Mouse (Mus musculus) heart, embryonic 16.5 days (tissue): ENCODE measurements around the gene Ttc3. TPM values are rescaled to one million over a fixed set of nuclear protein-coding genes. Genes with fewer than 3 reads are reported as not detected.
A peak's percentile ranks its signal among the peaks of the same experiment; 100 is the strongest.

ENCODE experiments used
- ATAC-seq: fragments of 200-750 bp; cut with Nextera tagmentation; replicated peaks from 2 replicates; pipeline ENCODE4 v1.8.0; 2017; ENCODE audit warnings: moderate number of reproducible peaks; ENCODE audit not compliant: insufficient read depth, low FRiP score; ENCODE audit errors: extremely low read depth
- H3K27ac ChIP-seq: fragments of 300-500 bp; sonication (generic); 2 replicates; pipeline ENCODE4 v1.5.1; 2014; ENCODE audit warnings: mild to moderate bottlenecking, low read length, control low read depth, moderate library complexity
- H3K27me3 ChIP-seq: fragments of 300-500 bp; sonication (generic); 2 replicates; pipeline ENCODE4 v1.6.1; 2014; ENCODE audit warnings: low read length, mixed read lengths; ENCODE audit not compliant: control insufficient read depth, insufficient read depth
- H3K36me3 ChIP-seq: fragments of 300-500 bp; sonication (generic); 2 replicates; pipeline ENCODE4 v1.6.1; 2014; ENCODE audit not compliant: control insufficient read depth, insufficient read depth
- H3K4me1 ChIP-seq: fragments of 300-500 bp; sonication (generic); 2 replicates; pipeline ENCODE4 v1.6.1; 2014; ENCODE audit warnings: low read length, mixed read lengths; ENCODE audit not compliant: control insufficient read depth, insufficient read depth
- H3K4me2 ChIP-seq: fragments of 300-500 bp; sonication (generic); 2 replicates; pipeline ENCODE4 v1.6.1; 2014; ENCODE audit warnings: low read depth, mild to moderate bottlenecking, control low read depth, low read length
- H3K4me3 ChIP-seq: fragments of 300-500 bp; sonication (generic); 2 replicates; pipeline ENCODE4 v1.5.1; 2014; ENCODE audit warnings: mild to moderate bottlenecking, control low read depth, low read length
- H3K9ac ChIP-seq: fragments of 300-500 bp; sonication (generic); 2 replicates; pipeline ENCODE4 v1.6.1; 2014; ENCODE audit warnings: low read length, control low read depth
- H3K9me3 ChIP-seq: fragments of 300-500 bp; sonication (generic); replicated peaks from 2 replicates; pipeline ENCODE4 v1.6.1; 2016; ENCODE audit warnings: low read length; ENCODE audit not compliant: control insufficient read depth
- WGBS: fragments of 180-500 bp; shearing (Covaris S2); extraction: QIAGEN DNeasy Blood & Tissue Kit; methylation state at CpG from one replicate; pipeline ENCODE4 v1.1.7; 2014; 5-methylcytosine and 5-hydroxymethylcytosine counted together
- polyA plus RNA-seq: library from polyadenylated mRNA; unstranded; fragments of >200 nt; fragmentation: Nextera tagmentation; extraction: Ambion mirVana; gene quantifications from 2 replicates; pipeline ENCODE4 v1.2.1, GENCODE M21; 2015

Gene Ttc3
- polyA plus RNA-seq, 1 experiment from 2014 or later = 148 TPM

DNA sequence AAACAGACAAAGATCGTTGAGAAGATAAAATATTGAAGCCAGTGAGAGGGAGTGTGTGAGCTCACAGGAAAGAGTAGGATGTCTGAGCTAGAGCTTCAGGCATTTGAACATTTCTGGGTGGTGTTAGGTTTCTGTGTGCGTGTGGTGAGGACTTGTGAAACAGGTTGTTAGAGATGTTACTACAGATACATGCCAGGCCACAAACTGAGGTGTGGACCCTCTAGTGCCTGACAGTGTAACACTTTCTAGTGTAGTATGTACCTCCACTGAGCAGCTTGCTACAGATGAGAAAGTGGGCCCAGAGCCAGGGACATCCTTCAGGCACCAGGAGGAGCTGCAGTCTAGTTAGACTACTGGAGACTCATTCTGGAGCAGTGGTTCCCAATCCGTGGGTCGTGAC lies 31.8 kb downstream of the Ttc3 start:
- no peaks in the 10 kb centered on the region for H3K27me3 ChIP-seq
- H3K9me3 ChIP-seq = no peaks in the 10 kb centered on the region
- WGBS = 70% methylated on average over 4 of the region's 4 CpGs
- no peak overlapping the region for H3K4me2 ChIP-seq
- no peak overlapping the region for H3K27ac ChIP-seq
- peaks cover 16% of the 10 kb centered on the region for H3K4me1 ChIP-seq
- no peak overlapping the region for H3K9ac ChIP-seq
- no peak overlapping the region for H3K4me3 ChIP-seq
- ATAC-seq = 0 out of 2 replicates have a peak, but pooled peaks have one; percentile 21
- H3K36me3 ChIP-seq = peaks cover 13% of the 10 kb centered on the region

DNA sequence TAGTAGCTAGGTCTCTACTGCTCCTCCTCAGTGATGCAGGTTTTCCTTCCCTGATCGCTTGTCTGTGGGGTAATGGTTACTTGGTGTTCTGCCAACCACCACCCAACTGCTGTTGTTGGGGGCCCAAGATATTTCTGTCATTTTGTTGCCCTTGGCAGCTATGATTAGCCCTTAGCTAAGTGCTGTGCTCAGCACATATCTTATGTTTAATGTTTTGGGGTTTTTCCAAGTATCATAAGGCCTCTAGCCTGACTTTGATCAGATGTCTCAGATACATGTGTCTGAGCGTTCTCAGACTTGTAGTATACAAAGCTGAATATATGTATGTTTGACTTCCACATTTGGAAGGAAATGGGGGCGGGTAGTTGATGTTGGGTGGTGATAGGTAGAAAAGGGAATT lies 40.9 kb downstream of the Ttc3 start:
- Histone ChIP-seq H3K27me3 (no peaks in the 10 kb centered on the region), H3K36me3 (peaks cover 9% of the 10 kb centered on the region), H3K9ac (no peak overlapping the region), H3K4me1 (peaks cover 12% of the 10 kb centered on the region), H3K4me2 (0 out of 2 replicates have a peak overlapping the region, but pooled peaks have one; percentile 10), H3K9me3 (no peaks in the 10 kb centered on the region), H3K4me3 (no peak overlapping the region), H3K27ac (peak overlapping the region; percentile 51)
- peak; percentile 73 for ATAC-seq
- WGBS = 48% methylated on average over 3 of the region's 3 CpGs

DNA sequence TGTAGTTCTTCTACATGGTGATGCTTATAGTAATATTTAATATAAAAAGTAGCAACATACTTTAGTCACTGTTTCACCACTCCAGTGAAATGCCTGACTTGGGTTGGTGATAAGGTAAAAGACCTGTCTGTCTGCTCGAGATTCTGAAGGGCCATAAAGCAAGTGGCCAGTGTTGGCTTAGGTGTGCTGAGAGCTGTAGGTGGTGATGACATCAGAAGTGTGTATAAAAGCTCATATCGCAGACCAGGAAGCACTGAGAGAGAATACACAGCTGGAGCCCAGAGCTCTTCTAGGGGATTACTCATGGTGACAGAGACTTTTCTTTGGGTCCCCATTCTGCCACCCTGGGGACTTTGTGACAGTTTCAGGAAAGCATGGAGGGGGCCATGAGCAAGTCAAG lies 41.8 kb downstream of the Ttc3 start:
- Histone ChIP-seq H3K27ac (no peak overlapping the region; the same call in 1 of the 2 replicates), H3K27me3 (no peaks in the 10 kb centered on the region), H3K36me3 (peaks cover 12% of the 10 kb centered on the region), H3K4me2 (no peak overlapping the region), H3K4me1 (peaks cover 12% of the 10 kb centered on the region), H3K4me3 (no peak overlapping the region), H3K9ac (no peak overlapping the region), H3K9me3 (no peaks in the 10 kb centered on the region)
- WGBS = 55% methylated on average over 2 of the region's 2 CpGs
- ATAC-seq = no peak

DNA sequence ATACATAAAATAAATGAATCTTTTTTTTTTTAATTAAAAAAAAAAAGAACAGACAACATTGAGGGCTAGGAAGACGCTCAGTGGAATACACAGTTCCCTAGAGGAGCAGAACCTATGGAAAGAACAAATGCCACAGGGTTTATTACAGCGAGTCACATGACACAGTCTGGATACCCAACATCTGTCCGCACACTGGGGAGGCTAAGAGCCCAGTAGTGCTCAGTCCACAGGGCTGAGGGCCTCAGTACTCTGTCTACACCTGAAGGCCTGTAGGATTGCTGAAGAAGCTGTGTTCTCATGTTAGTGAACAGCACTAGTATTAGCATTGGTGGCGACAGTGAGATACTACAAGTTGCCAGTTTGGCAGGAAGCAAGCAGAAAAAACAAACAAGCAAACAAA lies 42.3 kb downstream of the Ttc3 start:
- H3K27ac ChIP-seq = no peak overlapping the region
- no peak for ATAC-seq
- no peaks in the 10 kb centered on the region for H3K9me3 ChIP-seq
- H3K4me1 ChIP-seq = peaks cover 12% of the 10 kb centered on the region
- H3K27me3 ChIP-seq = no peaks in the 10 kb centered on the region
- H3K9ac ChIP-seq = no peak overlapping the region
- no peak overlapping the region for H3K4me3 ChIP-seq
- H3K36me3 ChIP-seq = peaks cover 13% of the 10 kb centered on the region
- H3K4me2 ChIP-seq = no peak overlapping the region
- WGBS = 88% methylated on average over 4 of the region's 4 CpGs

DNA sequence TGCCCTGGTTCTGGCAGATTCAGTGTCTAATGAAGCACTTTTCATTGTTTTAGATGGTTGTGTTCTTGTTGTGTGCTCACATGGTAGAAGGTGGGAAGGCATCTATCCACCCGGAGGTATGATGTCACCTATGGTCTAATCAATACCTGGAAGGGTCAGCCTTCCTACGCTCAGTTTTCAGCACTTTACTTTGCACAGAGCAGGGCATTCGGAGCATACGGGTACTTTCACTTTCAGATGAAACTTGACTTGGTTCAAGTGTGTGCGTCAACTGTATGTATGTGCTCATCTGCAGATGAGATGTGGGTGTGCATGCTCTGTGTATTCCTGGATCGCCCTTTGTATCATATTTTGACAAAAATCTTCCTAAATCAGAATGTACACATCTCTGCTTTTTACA lies 43.7 kb downstream of the Ttc3 start:
- WGBS = 86% methylated on average over 6 of the region's 6 CpGs
- H3K4me3 ChIP-seq = no peak overlapping the region
- H3K27ac ChIP-seq = no peak overlapping the region
- no peak overlapping the region for H3K9ac ChIP-seq
- ATAC-seq = no peak
- H3K36me3 ChIP-seq = peaks cover 21% of the 10 kb centered on the region
- H3K4me1 ChIP-seq = peaks cover 12% of the 10 kb centered on the region
- H3K27me3 ChIP-seq = no peaks in the 10 kb centered on the region
- no peaks in the 10 kb centered on the region for H3K9me3 ChIP-seq
- H3K4me2 ChIP-seq = no peak overlapping the region

DNA sequence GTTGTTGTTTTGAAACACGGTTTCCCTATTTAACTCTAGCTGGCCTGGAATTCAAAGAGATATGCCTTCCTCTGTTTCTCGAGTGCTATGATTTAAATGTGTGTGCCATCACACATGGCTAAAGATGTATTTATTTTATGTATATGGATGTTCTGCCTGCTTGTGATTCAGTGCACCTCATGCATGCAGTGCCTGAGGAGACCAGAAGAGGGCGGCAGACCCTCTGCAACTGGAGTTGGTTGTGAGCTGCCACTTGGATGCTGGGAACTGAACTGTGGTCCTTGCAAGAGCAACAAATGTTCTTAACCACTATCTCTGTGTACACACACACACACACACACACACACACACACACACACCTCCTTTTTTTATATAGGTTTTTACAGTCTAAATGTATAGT lies 50.1 kb downstream of the Ttc3 start:
- H3K4me3 ChIP-seq = no peak overlapping the region
- H3K9me3 ChIP-seq = peaks cover 7% of the 10 kb centered on the region; the same call in 1 of the 2 replicates
- ATAC-seq = no peak
- no peak overlapping the region for H3K9ac ChIP-seq
- no peaks in the 10 kb centered on the region for H3K27me3 ChIP-seq
- H3K4me2 ChIP-seq = no peak overlapping the region
- 92% methylated on average over 3 of the region's 3 CpGs for WGBS
- peaks cover 58% of the 10 kb centered on the region for H3K36me3 ChIP-seq
- H3K27ac ChIP-seq = no peak overlapping the region
- H3K4me1 ChIP-seq = no peaks in the 10 kb centered on the region

DNA sequence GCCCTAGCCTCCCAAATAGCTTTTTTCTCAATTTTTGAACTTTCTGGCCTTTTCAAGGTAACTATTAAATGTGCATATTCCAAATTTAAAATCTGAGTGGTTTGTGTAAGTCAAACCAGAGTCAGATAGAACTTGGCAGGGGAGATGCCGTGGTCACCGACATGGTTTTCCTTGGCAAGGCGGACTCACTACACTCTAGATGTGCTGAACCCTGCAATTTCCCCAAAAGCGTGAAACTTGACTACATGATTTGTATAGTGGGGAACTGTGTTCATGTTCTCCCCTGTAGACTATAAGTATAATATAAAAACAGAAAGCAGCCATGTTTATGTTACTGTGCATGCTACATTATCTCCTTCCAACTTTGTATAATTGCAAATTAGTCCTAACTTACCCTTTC lies 58.5 kb downstream of the Ttc3 start:
- H3K4me1 ChIP-seq = no peaks in the 10 kb centered on the region
- H3K4me3 ChIP-seq = no peak overlapping the region
- ATAC-seq = no peak
- 98% methylated on average over 4 of the region's 4 CpGs for WGBS
- H3K27ac ChIP-seq = no peak overlapping the region
- no peak overlapping the region for H3K9ac ChIP-seq
- no peaks in the 10 kb centered on the region for H3K27me3 ChIP-seq
- H3K36me3 ChIP-seq = peaks cover 49% of the 10 kb centered on the region
- H3K9me3 ChIP-seq = no peaks in the 10 kb centered on the region
- H3K4me2 ChIP-seq = no peak overlapping the region

DNA sequence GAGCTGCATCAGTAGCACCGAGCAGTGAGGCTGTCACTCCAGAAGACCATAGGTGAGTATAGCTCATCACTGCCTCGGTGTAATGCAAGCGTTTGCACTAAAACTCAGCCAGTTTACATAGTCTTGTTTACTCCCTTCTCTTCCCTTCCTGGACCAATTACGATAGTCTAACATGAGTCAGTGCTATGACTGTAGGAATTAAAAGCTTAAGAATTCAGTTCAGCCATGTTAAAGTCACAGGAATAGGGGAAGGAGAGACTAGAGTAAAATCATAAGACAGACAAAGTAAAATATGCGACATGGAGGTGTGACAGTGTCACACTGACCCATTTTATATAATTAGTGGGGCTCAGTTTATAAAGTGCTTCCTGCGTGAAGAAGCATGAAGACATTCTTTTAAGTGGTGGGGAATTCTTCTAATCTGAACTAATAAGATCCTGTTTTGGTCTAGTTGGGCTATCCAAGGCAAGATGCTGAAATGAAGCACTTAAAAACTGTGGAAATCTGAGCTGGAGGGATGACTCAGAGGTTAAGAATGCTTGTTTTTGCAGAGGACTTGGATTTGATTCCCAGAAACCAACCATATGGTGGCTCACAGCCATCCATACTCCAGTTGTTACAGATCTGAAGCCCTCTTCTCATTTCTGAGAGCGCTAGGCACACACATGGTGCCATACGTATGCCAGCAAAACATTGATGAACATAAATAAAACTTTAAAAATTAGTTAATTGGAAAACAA lies 65.2 kb downstream of the Ttc3 start:
- Histone ChIP-seq H3K27me3 (no peaks in the 10 kb centered on the region), H3K27ac (peak overlapping the region; percentile 30), H3K4me3 (no peak overlapping the region), H3K4me2 (no peak overlapping the region), H3K36me3 (peaks cover 69% of the 10 kb centered on the region), H3K9me3 (peaks cover 5% of the 10 kb centered on the region), H3K9ac (no peak overlapping the region), H3K4me1 (peaks cover 3% of the 10 kb centered on the region; the same call in 1 of the 2 replicates)
- WGBS = 79% methylated on average over 8 of the region's 8 CpGs
- ATAC-seq = no peak

DNA sequence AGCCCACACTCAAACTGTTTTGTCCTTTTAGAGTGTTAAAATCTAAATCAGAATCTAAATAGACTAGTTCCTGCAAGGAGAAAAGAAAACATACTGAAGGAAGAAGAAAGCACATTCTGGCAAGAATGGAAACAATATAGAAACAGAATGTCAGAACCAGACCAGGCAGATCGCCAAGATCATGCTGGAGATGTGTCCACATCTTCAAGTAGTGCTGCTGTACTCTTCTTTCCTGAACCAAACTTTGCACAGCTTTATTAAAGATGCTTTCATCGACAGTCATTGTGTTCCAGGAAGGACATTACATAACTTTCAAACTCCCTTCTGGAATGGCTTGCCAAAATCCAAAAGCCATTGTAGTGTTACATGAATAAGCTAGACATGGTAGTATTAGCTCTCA lies 66.4 kb downstream of the Ttc3 start:
- peaks cover 3% of the 10 kb centered on the region; the same call in 1 of the 2 replicates for H3K4me1 ChIP-seq
- WGBS = 73% methylated on average over 2 of the region's 2 CpGs
- H3K27me3 ChIP-seq = no peaks in the 10 kb centered on the region
- H3K4me2 ChIP-seq = no peak overlapping the region
- H3K9ac ChIP-seq = no peak overlapping the region
- no peak overlapping the region for H3K4me3 ChIP-seq
- H3K36me3 ChIP-seq = peaks cover 62% of the 10 kb centered on the region
- H3K9me3 ChIP-seq = peaks cover 5% of the 10 kb centered on the region
- H3K27ac ChIP-seq = no peak overlapping the region
- ATAC-seq = no peak
